Mouse (Mus musculus): ENCODE measurements at regions not wholly inside any gene's neighbourhood (a gene's known extent, or its start where the extent isn't known, plus 50 kb on each side); places are given as distances from the start of the nearest gene placed in this dataset.

GRCm38 (mm10) chr13:10542723-10543122, 182.1 kb upstream of the Chrm3 start:
- 94% methylated on average over 1 of the region's 1 CpGs for WGBS
- Histone ChIP-seq H3K9me3 (ENCODE audit: control insufficient read depth) (no peaks in the 10 kb centered on the region), H3K9ac (ENCODE audit: low read depth, low read length) (no peak overlapping the region), H3K4me2 (replicated peaks; ENCODE audit: low read depth) (no peak overlapping the region), H3K27me3 (replicated peaks; ENCODE audit: control insufficient read depth, insufficient read depth, low read length) (no peaks in the 10 kb centered on the region), H3K4me1 (replicated peaks; ENCODE audit: control insufficient read depth, insufficient read depth, low read length) (no peaks in the 10 kb centered on the region), H3K27ac (ENCODE audit: low read depth, low read length) (no peak overlapping the region), H3K36me3 (ENCODE audit: control insufficient read depth, insufficient read depth) (no peaks in the 10 kb centered on the region), H3K4me3 (ENCODE audit: low read depth, low read length) (no peak overlapping the region)
- ATAC-seq: no peak
- no peak for TF ChIP-seq CTCF (IDR thresholded peaks at IDR 0.05; ENCODE audit: low read depth)

- no peak for ATAC-seq
- no peak for TF ChIP-seq CTCF (IDR thresholded peaks at IDR 0.05; ENCODE audit: low read depth)
- H3K36me3 ChIP-seq (ENCODE audit: control insufficient read depth, insufficient read depth): no peaks in the 10 kb centered on the region
- H3K4me1 ChIP-seq (replicated peaks; ENCODE audit: control insufficient read depth, insufficient read depth, low read length): no peaks in the 10 kb centered on the region
- H3K4me2 ChIP-seq (replicated peaks; ENCODE audit: low read depth): no peak overlapping the region
- H3K9me3 ChIP-seq (ENCODE audit: control insufficient read depth): no peaks in the 10 kb centered on the region
- no peak overlapping the region for H3K4me3 ChIP-seq (ENCODE audit: low read depth, low read length)
- H3K27me3 ChIP-seq (replicated peaks; ENCODE audit: control insufficient read depth, insufficient read depth, low read length): no peaks in the 10 kb centered on the region
- WGBS: 79% methylated on average over 8 of the region's 8 CpGs
- no peak overlapping the region for H3K9ac ChIP-seq (ENCODE audit: low read depth, low read length)
- no peak overlapping the region for H3K27ac ChIP-seq (ENCODE audit: low read depth, low read length)
Measured at GRCm38 (mm10) chr13:10540197-10540940, 179.7 kb upstream of the Chrm3 start.

- Histone ChIP-seq H3K4me2 (replicated peaks; ENCODE audit: low read depth) (no peak overlapping the region), H3K9me3 (ENCODE audit: control insufficient read depth) (no peaks in the 10 kb centered on the region), H3K27me3 (replicated peaks; ENCODE audit: control insufficient read depth, insufficient read depth, low read length) (no peaks in the 10 kb centered on the region), H3K4me3 (ENCODE audit: low read depth, low read length) (no peak overlapping the region), H3K36me3 (ENCODE audit: control insufficient read depth, insufficient read depth) (no peaks in the 10 kb centered on the region), H3K27ac (ENCODE audit: low read depth, low read length) (no peak overlapping the region), H3K4me1 (replicated peaks; ENCODE audit: control insufficient read depth, insufficient read depth, low read length) (no peaks in the 10 kb centered on the region), H3K9ac (ENCODE audit: low read depth, low read length) (no peak overlapping the region)
- WGBS: 83% methylated on average over 4 of the region's 4 CpGs
- ATAC-seq: no peak
- peak; percentile 68 for TF ChIP-seq CTCF (IDR thresholded peaks at IDR 0.05; ENCODE audit: low read depth)
Measured at GRCm38 (mm10) chr13:10538927-10539326, 178.3 kb upstream of the Chrm3 start.

- WGBS: 65% methylated on average over 2 of the region's 2 CpGs
- H3K9ac ChIP-seq (ENCODE audit: low read depth, low read length): no peak overlapping the region
- no peak for TF ChIP-seq CTCF (IDR thresholded peaks at IDR 0.05; ENCODE audit: low read depth)
- no peak overlapping the region for H3K27ac ChIP-seq (ENCODE audit: low read depth, low read length)
- no peak overlapping the region for H3K4me3 ChIP-seq (ENCODE audit: low read depth, low read length)
- H3K4me2 ChIP-seq (replicated peaks; ENCODE audit: low read depth): no peak overlapping the region
- no peaks in the 10 kb centered on the region for H3K36me3 ChIP-seq (ENCODE audit: control insufficient read depth, insufficient read depth)
- ATAC-seq: no peak
- no peaks in the 10 kb centered on the region for H3K27me3 ChIP-seq (replicated peaks; ENCODE audit: control insufficient read depth, insufficient read depth, low read length)
- H3K4me1 ChIP-seq (replicated peaks; ENCODE audit: control insufficient read depth, insufficient read depth, low read length): no peaks in the 10 kb centered on the region
- H3K9me3 ChIP-seq (ENCODE audit: control insufficient read depth): no peaks in the 10 kb centered on the region
Measured at GRCm38 (mm10) chr13:10527251-10527650, 166.6 kb upstream of the Chrm3 start.

GRCm38 (mm10) chr13:10526470-10527207, 166.0 kb upstream of the Chrm3 start:
- ATAC-seq: peak; percentile 71
- Histone ChIP-seq H3K4me2 (replicated peaks; ENCODE audit: low read depth) (no peak overlapping the region; the same call in 1 of the 2 replicates), H3K9me3 (ENCODE audit: control insufficient read depth) (no peaks in the 10 kb centered on the region), H3K36me3 (ENCODE audit: control insufficient read depth, insufficient read depth) (no peaks in the 10 kb centered on the region), H3K4me3 (ENCODE audit: low read depth, low read length) (no peak overlapping the region), H3K9ac (ENCODE audit: low read depth, low read length) (no peak overlapping the region), H3K27ac (ENCODE audit: low read depth, low read length) (no peak overlapping the region), H3K27me3 (replicated peaks; ENCODE audit: control insufficient read depth, insufficient read depth, low read length) (no peaks in the 10 kb centered on the region), H3K4me1 (replicated peaks; ENCODE audit: control insufficient read depth, insufficient read depth, low read length) (no peaks in the 10 kb centered on the region)
- WGBS: 30% methylated on average over 5 of the region's 5 CpGs
- no peak for TF ChIP-seq CTCF (IDR thresholded peaks at IDR 0.05; ENCODE audit: low read depth)

- H3K27me3 ChIP-seq (replicated peaks; ENCODE audit: control insufficient read depth, insufficient read depth, low read length): no peaks in the 10 kb centered on the region
- no peaks in the 10 kb centered on the region for H3K4me1 ChIP-seq (replicated peaks; ENCODE audit: control insufficient read depth, insufficient read depth, low read length)
- H3K4me3 ChIP-seq (ENCODE audit: low read depth, low read length): no peak overlapping the region
- no peaks in the 10 kb centered on the region for H3K36me3 ChIP-seq (ENCODE audit: control insufficient read depth, insufficient read depth)
- H3K9ac ChIP-seq (ENCODE audit: low read depth, low read length): no peak overlapping the region
- H3K9me3 ChIP-seq (ENCODE audit: control insufficient read depth): no peaks in the 10 kb centered on the region
- no peak for TF ChIP-seq CTCF (IDR thresholded peaks at IDR 0.05; ENCODE audit: low read depth)
- no peak overlapping the region for H3K27ac ChIP-seq (ENCODE audit: low read depth, low read length)
- no peak for ATAC-seq
- no peak overlapping the region for H3K4me2 ChIP-seq (replicated peaks; ENCODE audit: low read depth)
- WGBS: 30% methylated on average over 7 of the region's 7 CpGs
Measured at GRCm38 (mm10) chr13:10504211-10504610, 143.6 kb upstream of the Chrm3 start.

All from intestine, postnatal 0 days (tissue).